Mouse (Mus musculus): ENCODE data around the gene Drosha. TPM values are rescaled to one million over a fixed set of nuclear protein-coding genes. Genes with fewer than 3 reads are reported as not detected.

The Drosha gene
- polyA plus RNA-seq (2014; fragmentation: Nextera tagmentation; extraction: Ambion mirVana) = 45.7 and 63.2 TPM in 2 replicates

DNA sequence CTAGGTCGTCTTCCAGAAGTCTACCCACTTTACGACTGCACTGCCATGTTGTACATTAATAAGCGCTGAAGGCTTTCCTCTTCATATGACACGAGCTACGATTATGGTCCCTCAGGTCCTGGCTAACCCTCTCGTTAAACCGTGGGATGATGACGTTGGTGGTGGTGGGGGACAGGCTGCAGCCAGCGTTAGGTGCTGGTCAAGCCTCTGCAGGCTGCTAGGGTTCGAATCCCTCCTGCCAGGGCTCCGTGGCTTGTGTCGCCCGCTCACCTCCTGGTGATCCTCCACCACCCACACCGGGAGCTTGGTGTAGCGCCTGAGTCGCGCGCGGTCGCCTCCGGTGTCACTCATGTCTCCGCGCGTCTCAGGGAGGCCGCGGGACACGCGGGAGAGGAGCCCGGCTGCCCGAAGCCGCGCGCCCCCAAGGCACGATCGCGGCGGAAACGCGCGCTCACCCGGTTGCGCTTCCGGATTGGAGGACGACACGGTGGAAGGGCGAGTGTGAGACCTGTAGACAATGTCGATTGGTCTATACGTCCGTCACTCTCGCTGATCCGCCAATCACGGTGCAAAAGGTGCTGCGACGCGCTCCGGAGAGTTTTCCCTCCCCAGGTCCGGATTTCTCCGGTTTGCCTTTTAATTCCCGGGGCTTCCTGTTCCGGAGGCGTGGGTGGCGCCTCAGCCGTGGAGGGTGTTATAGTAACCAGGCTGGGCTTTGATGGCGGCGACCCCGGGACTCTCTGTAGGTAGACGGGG is at the start of gene Drosha, which contains the start of gene 6030458C11Rik:
Gene Drosha (plus strand): TSS at position 619 of the 756 bp plus-strand sequence.
Gene 6030458C11Rik (minus strand): TSS at position 453 of the 756 bp plus-strand sequence.
- under 1% methylated on average over 67 of the region's 67 CpGs for WGBS
- DNase-seq = peak; percentile 98
- ATAC-seq (ENCODE audit: low FRiP score, low TSS enrichment) = peak; percentile 100
- peak within 1 kb of the TSS; percentile 90 for H3K4me3 ChIP-seq (replicated peaks; ENCODE audit: low read depth, low read length)
- H3K4me1 ChIP-seq (ENCODE audit: control insufficient read depth, insufficient read depth, low read length) = peaks cover 21% of the 10 kb centered on the region
- no peaks in the 10 kb centered on the region for H3K27me3 ChIP-seq (ENCODE audit: control insufficient read depth, insufficient read depth, low read length)
- peaks cover 48% of the 10 kb centered on the region for H3K36me3 ChIP-seq (ENCODE audit: control insufficient read depth, insufficient read depth, low read length)
- no peaks in the 10 kb centered on the region for H3K9me3 ChIP-seq (ENCODE audit: control insufficient read depth, low read length)
- peak within 1 kb of the TSS; percentile 77 for H3K27ac ChIP-seq (replicated peaks; ENCODE audit: low read depth, low read length)
- peak within 1 kb of the TSS; percentile 87 for H3K9ac ChIP-seq (replicated peaks; ENCODE audit: low read length)
- H3K4me2 ChIP-seq (ENCODE audit: low read length) = peak within 1 kb of the TSS; percentile 72

DNA sequence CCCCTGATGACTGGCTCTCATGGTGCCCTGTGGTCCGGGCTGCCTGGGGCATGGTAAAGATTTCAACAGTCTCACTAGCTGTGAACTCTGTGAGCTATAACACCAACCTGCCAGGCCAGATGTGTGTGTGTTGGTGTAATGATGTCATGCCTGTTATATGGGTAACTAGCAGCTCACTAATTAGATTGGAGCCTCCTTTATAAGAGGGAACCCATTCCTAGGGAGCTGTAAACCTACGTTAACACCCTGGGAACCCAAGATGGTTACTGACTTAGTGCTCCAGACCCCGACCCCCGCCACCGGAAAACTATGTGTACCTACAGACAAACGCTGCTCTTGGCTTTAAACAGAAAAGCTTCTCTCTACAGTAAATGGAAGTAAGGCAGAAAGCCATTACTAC is 43.3 kb upstream of the Drosha start:
- Histone ChIP-seq H3K27ac (replicated peaks; ENCODE audit: low read depth, low read length) (no peak overlapping the region), H3K36me3 (ENCODE audit: control insufficient read depth, insufficient read depth, low read length) (no peaks in the 10 kb centered on the region), H3K4me3 (replicated peaks; ENCODE audit: low read depth, low read length) (no peak overlapping the region), H3K9ac (replicated peaks; ENCODE audit: low read length) (no peak overlapping the region), H3K4me2 (ENCODE audit: low read length) (no peak overlapping the region), H3K9me3 (ENCODE audit: control insufficient read depth, low read length) (no peaks in the 10 kb centered on the region), H3K27me3 (ENCODE audit: control insufficient read depth, insufficient read depth, low read length) (no peaks in the 10 kb centered on the region), H3K4me1 (ENCODE audit: control insufficient read depth, insufficient read depth, low read length) (no peaks in the 10 kb centered on the region)
- WGBS = 94% methylated on average over 6 of the region's 6 CpGs
- no peak for DNase-seq
- ATAC-seq (ENCODE audit: low FRiP score, low TSS enrichment) = no peak

DNA sequence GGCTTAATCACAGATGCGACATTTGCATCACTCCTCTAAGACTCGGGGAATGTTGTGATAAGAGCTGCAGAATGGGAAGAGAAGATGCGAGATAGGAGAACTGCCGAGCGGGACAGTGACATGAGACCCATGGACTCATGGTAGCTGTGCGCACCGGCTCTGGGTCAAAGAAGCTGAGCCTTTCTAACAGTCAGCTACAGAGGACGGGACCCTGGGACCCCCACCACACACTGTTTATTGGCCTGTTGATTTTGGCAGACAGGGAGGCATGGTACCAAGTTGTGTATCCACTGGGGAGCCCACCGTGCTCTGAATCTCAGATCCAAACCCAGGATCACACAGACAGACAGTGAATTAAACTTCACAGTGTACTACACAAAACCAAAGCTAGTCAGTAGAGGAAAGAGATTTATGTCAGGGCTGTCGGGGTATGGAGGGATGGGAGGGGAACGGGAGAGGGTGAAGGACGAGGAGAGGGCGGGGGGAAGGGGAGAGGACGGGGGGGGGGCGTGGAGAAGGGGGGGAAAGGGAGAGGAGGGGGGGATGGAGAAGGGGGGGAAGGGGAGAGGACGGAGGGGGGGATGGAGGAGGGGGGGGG is 42.8 kb upstream of the Drosha start:
- ATAC-seq (ENCODE audit: low FRiP score, low TSS enrichment) = no peak
- Histone ChIP-seq H3K9ac (replicated peaks; ENCODE audit: low read length) (no peak overlapping the region), H3K36me3 (ENCODE audit: control insufficient read depth, insufficient read depth, low read length) (no peaks in the 10 kb centered on the region), H3K4me2 (ENCODE audit: low read length) (no peak overlapping the region), H3K4me3 (replicated peaks; ENCODE audit: low read depth, low read length) (no peak overlapping the region), H3K9me3 (ENCODE audit: control insufficient read depth, low read length) (no peaks in the 10 kb centered on the region), H3K27me3 (ENCODE audit: control insufficient read depth, insufficient read depth, low read length) (no peaks in the 10 kb centered on the region), H3K27ac (replicated peaks; ENCODE audit: low read depth, low read length) (no peak overlapping the region), H3K4me1 (ENCODE audit: control insufficient read depth, insufficient read depth, low read length) (no peaks in the 10 kb centered on the region)
- WGBS = 82% methylated on average over 14 of the region's 16 CpGs
- DNase-seq = no peak

DNA sequence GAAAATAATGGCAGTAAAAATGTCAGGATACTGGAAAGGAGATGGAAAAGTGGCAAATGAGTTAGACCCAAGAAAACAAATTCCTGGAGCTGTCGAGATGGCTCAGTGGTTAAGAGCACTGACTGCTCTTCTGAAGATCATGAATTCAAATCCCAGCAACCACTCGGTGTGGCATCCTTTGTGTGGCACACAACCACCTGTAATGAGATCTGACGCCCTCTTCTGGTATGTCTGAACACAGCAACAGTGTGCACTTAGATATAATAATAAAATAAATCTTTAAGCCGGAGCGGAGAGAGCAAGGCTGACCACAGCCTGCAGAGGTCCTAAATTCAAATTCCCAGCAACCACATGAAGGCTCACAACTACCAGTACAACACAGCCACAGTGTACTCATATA is 36.1 kb upstream of the Drosha start:
- 80% methylated on average over 5 of the region's 5 CpGs for WGBS
- no peaks in the 10 kb centered on the region for H3K4me1 ChIP-seq (ENCODE audit: control insufficient read depth, insufficient read depth, low read length)
- no peaks in the 10 kb centered on the region for H3K27me3 ChIP-seq (ENCODE audit: control insufficient read depth, insufficient read depth, low read length)
- ATAC-seq (ENCODE audit: low FRiP score, low TSS enrichment) (no peak), DNase-seq (no peak)
- no peak overlapping the region for H3K27ac ChIP-seq (replicated peaks; ENCODE audit: low read depth, low read length)
- no peaks in the 10 kb centered on the region for H3K36me3 ChIP-seq (ENCODE audit: control insufficient read depth, insufficient read depth, low read length)
- H3K9ac ChIP-seq (replicated peaks; ENCODE audit: low read length) = no peak overlapping the region
- H3K4me3 ChIP-seq (replicated peaks; ENCODE audit: low read depth, low read length) = no peak overlapping the region
- no peak overlapping the region for H3K4me2 ChIP-seq (ENCODE audit: low read length)
- H3K9me3 ChIP-seq (ENCODE audit: control insufficient read depth, low read length) = no peaks in the 10 kb centered on the region

DNA sequence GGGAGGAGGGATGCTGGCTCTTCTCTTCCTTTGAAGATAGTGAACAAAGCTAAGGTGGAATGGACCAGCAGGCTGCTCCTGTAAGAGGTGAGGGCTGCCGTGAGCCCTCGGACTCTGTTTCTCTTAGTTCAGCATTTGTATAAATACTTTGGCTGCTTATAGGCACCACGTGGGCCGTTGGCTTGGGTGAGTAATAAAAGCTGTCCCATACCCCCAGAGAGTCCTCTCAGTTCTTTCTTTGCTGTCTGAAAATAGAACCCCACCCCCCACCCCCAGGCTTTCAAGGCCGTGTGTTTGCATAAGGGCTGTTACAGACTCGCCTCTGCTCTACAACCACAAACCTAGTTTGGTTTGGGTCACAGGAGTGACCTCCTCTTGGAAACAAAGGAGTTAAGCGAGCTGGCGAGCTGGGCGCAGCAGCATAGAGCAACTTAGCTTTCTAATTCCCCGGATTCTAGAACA is 35.2 kb upstream of the Drosha start:
- DNase-seq (peak; percentile 13), ATAC-seq (ENCODE audit: low FRiP score, low TSS enrichment) (no peak)
- Histone ChIP-seq H3K36me3 (ENCODE audit: control insufficient read depth, insufficient read depth, low read length) (no peaks in the 10 kb centered on the region), H3K27me3 (ENCODE audit: control insufficient read depth, insufficient read depth, low read length) (no peaks in the 10 kb centered on the region), H3K4me3 (replicated peaks; ENCODE audit: low read depth, low read length) (no peak overlapping the region), H3K27ac (replicated peaks; ENCODE audit: low read depth, low read length) (no peak overlapping the region), H3K9ac (replicated peaks; ENCODE audit: low read length) (no peak overlapping the region), H3K4me2 (ENCODE audit: low read length) (no peak overlapping the region), H3K4me1 (ENCODE audit: control insufficient read depth, insufficient read depth, low read length) (no peaks in the 10 kb centered on the region), H3K9me3 (ENCODE audit: control insufficient read depth, low read length) (no peaks in the 10 kb centered on the region)
- WGBS = 40% methylated on average over 10 of the region's 10 CpGs

DNA sequence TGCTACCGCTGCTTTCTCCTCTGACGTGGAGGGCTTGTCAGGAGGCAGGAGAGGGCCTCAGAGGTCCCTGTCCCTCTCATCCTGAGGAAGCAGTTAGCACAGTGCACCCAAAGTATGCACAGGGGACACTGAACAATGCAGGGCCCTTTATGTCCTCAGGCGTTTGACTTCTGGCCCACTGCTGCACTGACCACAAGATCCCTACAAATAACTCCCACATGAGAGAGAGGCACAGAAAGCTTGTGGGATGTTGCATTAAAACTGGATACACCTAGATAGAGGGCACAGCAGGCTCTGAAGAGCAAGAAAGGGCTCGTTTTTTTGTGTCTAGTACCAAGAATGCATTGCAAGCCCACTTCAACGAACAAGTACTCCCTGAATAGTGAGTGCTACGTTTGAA is 30.3 kb upstream of the Drosha start:
- DNase-seq (peak; percentile 9), ATAC-seq (ENCODE audit: low FRiP score, low TSS enrichment) (no peak)
- Histone ChIP-seq H3K4me1 (ENCODE audit: control insufficient read depth, insufficient read depth, low read length) (no peaks in the 10 kb centered on the region), H3K4me3 (replicated peaks; ENCODE audit: low read depth, low read length) (no peak overlapping the region), H3K9me3 (ENCODE audit: control insufficient read depth, low read length) (no peaks in the 10 kb centered on the region), H3K27ac (replicated peaks; ENCODE audit: low read depth, low read length) (0 out of 2 replicates have a peak overlapping the region, but pooled peaks have one; percentile 32), H3K27me3 (ENCODE audit: control insufficient read depth, insufficient read depth, low read length) (no peaks in the 10 kb centered on the region), H3K4me2 (ENCODE audit: low read length) (no peak overlapping the region), H3K36me3 (ENCODE audit: control insufficient read depth, insufficient read depth, low read length) (no peaks in the 10 kb centered on the region), H3K9ac (replicated peaks; ENCODE audit: low read length) (no peak overlapping the region)
- 42% methylated on average over 6 of the region's 6 CpGs for WGBS

DNA sequence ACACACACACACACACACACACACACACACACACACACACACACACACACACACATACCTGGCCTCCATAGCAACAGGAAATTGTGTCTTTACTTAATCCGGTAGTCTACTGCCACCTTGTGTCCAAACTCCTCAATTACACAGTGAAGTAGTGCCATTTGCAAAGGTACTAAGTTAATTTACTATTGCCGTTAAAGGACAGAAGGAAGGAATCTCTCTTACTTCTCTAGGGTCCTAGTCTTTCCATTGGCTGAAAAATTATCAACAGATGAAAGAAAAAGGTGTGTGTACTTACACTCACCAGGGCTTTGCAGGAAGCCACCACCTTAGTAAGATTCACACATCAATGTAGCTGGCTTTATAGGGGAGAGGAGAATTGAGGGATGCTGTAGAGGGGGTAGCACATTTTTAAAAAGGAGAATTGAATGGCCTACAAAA is 29.1 kb upstream of the Drosha start:
- H3K4me1 ChIP-seq (ENCODE audit: control insufficient read depth, insufficient read depth, low read length) = no peaks in the 10 kb centered on the region
- DNase-seq (peak; percentile 95), ATAC-seq (ENCODE audit: low FRiP score, low TSS enrichment) (no peak)
- H3K36me3 ChIP-seq (ENCODE audit: control insufficient read depth, insufficient read depth, low read length) = no peaks in the 10 kb centered on the region
- no peak overlapping the region for H3K9ac ChIP-seq (replicated peaks; ENCODE audit: low read length)
- WGBS = 0% methylated on average over 2 of the region's 2 CpGs
- H3K27ac ChIP-seq (replicated peaks; ENCODE audit: low read depth, low read length) = no peak overlapping the region
- no peaks in the 10 kb centered on the region for H3K9me3 ChIP-seq (ENCODE audit: control insufficient read depth, low read length)
- H3K4me2 ChIP-seq (ENCODE audit: low read length) = no peak overlapping the region
- no peaks in the 10 kb centered on the region for H3K27me3 ChIP-seq (ENCODE audit: control insufficient read depth, insufficient read depth, low read length)
- H3K4me3 ChIP-seq (replicated peaks; ENCODE audit: low read depth, low read length) = no peak overlapping the region

DNA sequence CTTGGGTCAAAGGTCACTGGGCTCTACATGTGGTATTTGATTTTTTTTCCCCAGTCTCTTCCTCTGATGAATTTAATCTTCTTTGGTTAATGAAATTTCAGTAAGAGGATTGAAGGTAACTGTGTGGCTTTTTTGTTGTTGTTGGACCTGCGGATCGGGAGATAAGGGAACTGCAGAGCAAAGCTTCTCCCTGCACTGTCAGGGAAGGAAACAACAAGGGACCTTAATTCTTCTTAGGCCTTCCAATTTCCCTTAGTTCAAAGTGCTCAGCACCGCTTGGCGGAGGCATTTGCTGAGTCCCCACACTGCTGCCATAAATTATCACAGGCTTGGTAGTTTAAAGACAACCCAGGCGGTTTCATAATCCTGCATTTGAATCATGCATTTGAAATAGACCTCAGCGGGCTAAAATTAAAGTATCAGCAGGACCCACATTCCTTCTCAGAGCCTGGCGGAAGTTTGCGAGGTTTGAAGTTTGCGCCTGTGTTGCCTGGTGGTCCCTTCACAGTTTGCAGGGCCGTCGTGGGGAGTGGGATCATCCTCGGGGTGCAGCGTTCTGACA is 28.6 kb upstream of the Drosha start:
- Histone ChIP-seq H3K27ac (replicated peaks; ENCODE audit: low read depth, low read length) (no peak overlapping the region), H3K9me3 (ENCODE audit: control insufficient read depth, low read length) (no peaks in the 10 kb centered on the region), H3K36me3 (ENCODE audit: control insufficient read depth, insufficient read depth, low read length) (no peaks in the 10 kb centered on the region), H3K9ac (replicated peaks; ENCODE audit: low read length) (no peak overlapping the region), H3K27me3 (ENCODE audit: control insufficient read depth, insufficient read depth, low read length) (no peaks in the 10 kb centered on the region), H3K4me1 (ENCODE audit: control insufficient read depth, insufficient read depth, low read length) (no peaks in the 10 kb centered on the region), H3K4me3 (replicated peaks; ENCODE audit: low read depth, low read length) (no peak overlapping the region), H3K4me2 (ENCODE audit: low read length) (no peak overlapping the region)
- WGBS = 30% methylated on average over 13 of the region's 13 CpGs
- ATAC-seq (ENCODE audit: low FRiP score, low TSS enrichment) (no peak), DNase-seq (peak; percentile 42)

Measured in midbrain, embryonic 14.5 days (tissue).